Mouse (Mus musculus) midbrain, embryonic 14.5 days (tissue): ENCODE measurements around the gene Hipk2. TPM values are rescaled to one million over a fixed set of nuclear protein-coding genes. Genes with fewer than 3 reads are reported as not detected.

Experiments used
- ATAC-seq: fragments of 200-750 bp; cut with Nextera tagmentation; 2 replicates; pipeline ENCODE4 v1.8.0; 2017; ENCODE audit warnings: moderate number of reproducible peaks, moderate library complexity; ENCODE audit not compliant: low FRiP score, low TSS enrichment
- DNase-seq: peaks from one replicate; pipeline ENCODE4 v3.0.0-alpha.2; 2015
- H3K27ac ChIP-seq: fragments of 300-500 bp; sonication (generic); replicated peaks from 2 replicates; pipeline ENCODE4 v1.5.1; 2014; ENCODE audit warnings: mild to moderate bottlenecking, low read depth, low read length, moderate library complexity
- H3K27me3 ChIP-seq: fragments of 300-500 bp; sonication (generic); 2 replicates; pipeline ENCODE4 v1.6.1; 2014; ENCODE audit warnings: low read length, control low read depth, mixed read lengths; ENCODE audit not compliant: control insufficient read depth, insufficient read depth
- H3K36me3 ChIP-seq: fragments of 300-500 bp; sonication (generic); 2 replicates; pipeline ENCODE4 v1.6.1; 2014; ENCODE audit warnings: low read length, control low read depth; ENCODE audit not compliant: control insufficient read depth, insufficient read depth
- H3K4me1 ChIP-seq: fragments of 300-500 bp; sonication (generic); 2 replicates; pipeline ENCODE4 v1.6.1; 2014; ENCODE audit warnings: mild to moderate bottlenecking, antibody characterized with exemption, low read length, control low read depth; ENCODE audit not compliant: control insufficient read depth, insufficient read depth
- H3K4me2 ChIP-seq: fragments of 300-500 bp; sonication (generic); 2 replicates; pipeline ENCODE4 v1.6.1; 2014; ENCODE audit warnings: mild to moderate bottlenecking, low read length, moderate library complexity
- H3K4me3 ChIP-seq: fragments of 300-500 bp; sonication (generic); replicated peaks from 2 replicates; pipeline ENCODE4 v1.5.1; 2014; ENCODE audit warnings: low read depth, low read length
- H3K9ac ChIP-seq: fragments of 300-500 bp; sonication (generic); replicated peaks from 2 replicates; pipeline ENCODE4 v1.6.1; 2014; ENCODE audit warnings: mild to moderate bottlenecking, low read length, moderate library complexity
- H3K9me3 ChIP-seq: fragments of 300-500 bp; sonication (generic); 2 replicates; pipeline ENCODE4 v1.6.1; 2016; ENCODE audit warnings: low read length, control low read depth, mixed read lengths; ENCODE audit not compliant: control insufficient read depth
- WGBS: fragments of 180-500 bp; shearing (Covaris S2); extraction: QIAGEN DNeasy Blood & Tissue Kit; methylation state at CpG from one replicate; pipeline ENCODE4 v1.1.7; 2014; 5-methylcytosine and 5-hydroxymethylcytosine counted together
- polyA plus RNA-seq: library from polyadenylated mRNA; unstranded; fragments of >200 nt; fragmentation: Nextera tagmentation; extraction: Ambion mirVana; gene quantifications from 2 replicates; pipeline ENCODE4 v1.2.1, GENCODE M21; 2014

Gene Hipk2
- polyA plus RNA-seq, 1 experiment from 2014 or later = 41.3 TPM

GRCm38 (mm10) chr6:38851740-38852139 lies 24.2 kb downstream of the Hipk2 start:
- 81% methylated on average over 2 of the region's 2 CpGs for WGBS
- peaks cover 48% of the 10 kb centered on the region for H3K4me1 ChIP-seq
- H3K27ac ChIP-seq = no peak overlapping the region
- H3K9me3 ChIP-seq = no peaks in the 10 kb centered on the region
- DNase-seq (no peak), ATAC-seq (no peak)
- no peaks in the 10 kb centered on the region for H3K36me3 ChIP-seq
- no peak overlapping the region for H3K4me2 ChIP-seq
- no peaks in the 10 kb centered on the region for H3K27me3 ChIP-seq
- no peak overlapping the region for H3K9ac ChIP-seq
- H3K4me3 ChIP-seq = no peak overlapping the region

DNA sequence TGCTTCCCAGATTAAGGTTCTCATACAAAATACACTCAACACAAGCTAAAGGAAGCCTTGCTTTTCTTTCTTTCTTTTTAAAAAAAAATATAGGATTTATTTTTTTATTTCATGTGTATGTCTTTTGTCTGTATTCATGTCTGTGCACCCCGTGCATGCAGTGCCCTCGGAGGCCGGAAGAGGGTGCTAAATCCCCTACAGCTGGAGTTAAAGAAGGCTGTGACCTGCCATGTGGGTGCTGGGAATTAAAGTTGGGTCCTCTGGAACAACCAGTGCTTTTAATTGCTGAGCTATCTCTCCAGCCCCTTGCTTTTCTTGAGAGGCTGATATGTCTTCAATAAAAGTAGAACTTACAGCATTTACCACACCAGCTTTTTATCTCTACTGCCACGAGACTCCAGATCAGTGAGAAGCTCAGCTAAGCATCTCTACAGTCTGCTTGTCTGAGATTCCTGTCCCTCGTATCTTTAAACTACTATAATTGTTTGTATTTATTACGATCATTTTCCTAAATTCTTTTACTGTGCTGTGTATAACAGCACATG lies 25.2 kb downstream of the Hipk2 start:
- no peaks in the 10 kb centered on the region for H3K9me3 ChIP-seq
- peaks cover 58% of the 10 kb centered on the region for H3K4me1 ChIP-seq
- H3K27me3 ChIP-seq = no peaks in the 10 kb centered on the region
- H3K36me3 ChIP-seq = no peaks in the 10 kb centered on the region
- ATAC-seq (no peak), DNase-seq (no peak)
- no peak overlapping the region for H3K4me3 ChIP-seq
- 95% methylated on average over 6 of the region's 6 CpGs for WGBS
- no peak overlapping the region for H3K4me2 ChIP-seq
- no peak overlapping the region for H3K9ac ChIP-seq
- H3K27ac ChIP-seq = no peak overlapping the region

DNA sequence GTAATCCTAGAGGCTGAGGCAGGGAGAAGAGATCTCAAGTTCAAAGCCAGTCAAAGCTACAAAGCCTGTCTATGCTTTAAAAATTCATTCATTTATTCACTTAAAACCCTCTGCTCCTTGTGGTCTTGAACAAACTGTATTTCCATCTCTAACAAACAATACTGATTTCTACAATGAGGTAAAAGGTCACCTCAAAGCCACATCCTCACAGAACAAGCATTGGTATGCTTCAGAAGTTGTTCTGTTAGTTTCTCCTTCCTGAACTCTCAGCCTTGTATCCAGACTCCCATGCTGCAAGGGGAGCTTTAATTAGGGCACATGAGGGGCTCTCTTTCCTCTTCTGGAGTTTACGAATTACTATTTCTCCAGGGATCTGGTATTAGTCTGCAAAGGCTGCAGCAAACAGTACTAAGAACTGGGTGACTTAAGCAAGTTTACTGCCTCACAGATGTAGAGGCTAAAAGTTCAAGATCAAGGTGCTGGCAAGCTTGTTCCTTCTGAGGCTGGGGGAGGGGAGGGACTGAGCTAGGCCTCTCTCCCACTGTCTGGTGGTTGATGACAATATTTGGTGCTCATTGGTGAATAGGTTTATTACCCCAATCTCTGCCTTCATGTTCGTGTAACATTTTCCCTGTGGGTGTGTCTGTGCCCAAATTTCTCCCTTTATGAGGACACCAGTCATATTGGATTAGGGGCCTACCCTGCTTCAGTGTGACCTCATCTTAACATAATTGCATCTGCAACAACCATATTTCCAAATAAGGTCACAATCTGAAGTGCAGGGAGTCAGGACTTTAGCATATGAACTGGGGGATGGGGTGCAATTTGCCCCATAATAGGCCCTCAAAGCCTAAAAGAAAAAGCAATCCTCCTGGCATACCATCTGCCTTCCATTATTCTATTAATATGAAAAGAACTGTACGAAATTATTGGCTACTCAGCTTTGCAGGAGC lies 27.7 kb downstream of the Hipk2 start:
- Histone ChIP-seq H3K27ac (peak overlapping the region; percentile 45), H3K4me1 (peaks cover 46% of the 10 kb centered on the region), H3K4me2 (no peak overlapping the region), H3K27me3 (no peaks in the 10 kb centered on the region), H3K9me3 (no peaks in the 10 kb centered on the region), H3K36me3 (no peaks in the 10 kb centered on the region), H3K4me3 (no peak overlapping the region), H3K9ac (no peak overlapping the region)
- ATAC-seq (no peak; the same call in 1 of the 2 replicates), DNase-seq (peak; percentile 23)
- WGBS = 43% methylated on average over 3 of the region's 3 CpGs

DNA sequence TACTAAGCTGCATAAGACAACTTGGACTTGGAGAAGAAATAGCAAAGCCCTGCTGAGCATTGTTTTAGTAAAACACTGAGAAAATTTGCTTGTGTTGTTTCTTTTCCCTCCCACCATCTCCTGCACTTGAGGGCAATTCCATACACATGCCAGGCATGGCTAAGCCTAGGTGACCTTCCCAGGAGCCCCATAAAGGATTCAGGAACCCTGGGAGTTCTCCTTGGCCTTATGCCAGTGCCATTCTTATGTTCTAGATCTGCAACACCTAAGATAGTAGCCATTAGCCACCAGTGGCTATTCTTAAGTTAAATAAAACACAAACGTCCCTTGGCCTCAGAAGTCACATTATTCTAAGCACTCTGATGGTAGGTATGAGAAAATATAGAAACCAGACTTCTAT lies 28.5 kb downstream of the Hipk2 start:
- Histone ChIP-seq H3K27me3 (no peaks in the 10 kb centered on the region), H3K36me3 (no peaks in the 10 kb centered on the region), H3K9ac (no peak overlapping the region), H3K4me2 (no peak overlapping the region), H3K4me1 (peaks cover 46% of the 10 kb centered on the region), H3K27ac (no peak overlapping the region), H3K9me3 (no peaks in the 10 kb centered on the region), H3K4me3 (no peak overlapping the region)
- ATAC-seq = no peak
- DNase-seq = no peak
- 82% methylated on average over 1 of the region's 1 CpGs for WGBS

DNA sequence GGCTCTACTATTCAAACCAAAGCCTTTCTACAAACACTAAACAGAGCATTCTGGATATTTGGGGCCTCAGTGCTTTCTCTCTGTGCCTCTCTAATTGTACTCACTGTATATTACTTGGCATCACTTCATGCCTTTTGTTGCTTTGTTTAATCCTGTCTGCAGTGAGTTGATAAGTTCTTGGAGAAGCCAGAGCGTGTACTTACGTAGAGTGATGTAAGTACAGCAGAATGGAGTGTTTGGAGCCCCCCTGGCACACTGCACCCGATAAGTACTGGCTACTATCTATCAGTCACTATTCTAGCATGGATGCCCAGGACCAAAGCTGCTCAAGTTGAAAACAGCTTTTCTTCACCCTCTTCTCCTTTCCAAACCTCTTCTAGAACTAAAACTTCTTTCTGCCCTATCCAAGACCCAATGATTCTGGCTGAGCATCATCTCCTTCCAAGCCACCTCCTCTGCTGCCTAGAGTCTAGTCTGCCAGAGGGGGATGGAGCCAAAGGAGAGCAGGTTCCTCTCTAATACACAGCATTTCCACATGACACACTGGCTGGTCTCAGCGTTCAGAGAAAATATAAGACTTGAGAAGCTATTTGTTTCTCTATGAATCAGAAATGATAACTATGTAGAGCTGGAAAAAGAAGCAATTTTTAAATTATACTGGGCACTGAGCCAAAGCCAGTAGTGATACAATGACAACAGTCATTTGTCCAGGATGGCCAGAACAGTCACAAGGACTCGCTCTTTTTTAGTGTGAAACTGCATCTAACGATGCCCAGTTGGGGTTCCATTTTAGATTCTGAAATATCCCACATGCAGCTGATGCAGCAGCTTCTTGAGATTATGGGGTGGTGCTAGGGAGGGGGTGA lies 29.4 kb downstream of the Hipk2 start:
- Histone ChIP-seq H3K27ac (peak overlapping the region; percentile 0; the same call in 1 of the 2 replicates), H3K9me3 (no peaks in the 10 kb centered on the region), H3K36me3 (no peaks in the 10 kb centered on the region), H3K9ac (no peak overlapping the region), H3K4me1 (peaks cover 46% of the 10 kb centered on the region), H3K27me3 (no peaks in the 10 kb centered on the region), H3K4me3 (no peak overlapping the region), H3K4me2 (no peak overlapping the region)
- 71% methylated on average over 6 of the region's 6 CpGs for WGBS
- ATAC-seq (no peak), DNase-seq (no peak)

DNA sequence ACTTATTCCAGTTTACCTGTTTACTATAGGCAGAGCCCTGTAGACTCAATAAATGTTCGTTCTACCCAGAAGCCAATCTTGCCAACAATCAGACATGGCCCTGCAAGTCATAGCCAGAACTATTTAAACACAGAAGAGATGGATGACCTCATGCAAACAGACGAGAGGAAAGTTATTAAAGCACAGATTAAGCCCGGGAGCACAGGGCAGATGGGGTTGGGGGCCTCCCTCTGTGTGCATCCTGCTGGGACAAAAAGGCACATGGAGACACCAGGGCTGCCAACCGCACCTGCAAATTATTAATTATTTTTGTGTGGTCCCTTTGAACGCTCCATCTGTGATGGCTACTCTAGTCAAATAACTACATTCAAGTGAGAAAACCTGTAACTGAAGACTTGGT lies 30.1 kb downstream of the Hipk2 start:
- no peak overlapping the region; the same call in 1 of the 2 replicates for H3K27ac ChIP-seq
- no peaks in the 10 kb centered on the region for H3K9me3 ChIP-seq
- H3K4me1 ChIP-seq = peaks cover 48% of the 10 kb centered on the region
- H3K9ac ChIP-seq = no peak overlapping the region
- H3K27me3 ChIP-seq = no peaks in the 10 kb centered on the region
- no peaks in the 10 kb centered on the region for H3K36me3 ChIP-seq
- ATAC-seq = no peak
- no peak overlapping the region for H3K4me3 ChIP-seq
- DNase-seq = no peak
- 60% methylated on average over 5 of the region's 5 CpGs for WGBS
- H3K4me2 ChIP-seq = no peak overlapping the region

DNA sequence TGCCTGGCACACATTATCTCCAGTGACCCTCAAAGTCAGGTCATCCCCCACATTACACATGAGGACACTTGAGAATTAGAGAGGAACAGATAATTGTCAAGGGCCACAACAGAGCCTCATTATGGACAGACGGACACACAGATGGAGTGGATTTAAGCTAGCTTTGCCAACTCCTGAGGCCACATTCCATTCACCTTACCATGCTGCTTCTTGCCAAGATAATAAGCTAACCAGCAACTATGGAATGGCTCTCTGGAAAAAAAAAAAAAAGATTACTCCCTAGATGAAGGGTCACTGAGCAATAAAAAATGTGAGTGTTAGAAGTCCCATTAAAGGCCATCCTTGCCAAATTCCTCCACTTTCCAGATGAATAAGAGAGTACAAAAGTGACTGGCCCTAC lies 30.8 kb downstream of the Hipk2 start:
- peaks cover 53% of the 10 kb centered on the region for H3K4me1 ChIP-seq
- WGBS = 76% methylated on average over 1 of the region's 1 CpGs
- H3K4me3 ChIP-seq = no peak overlapping the region
- DNase-seq = no peak
- H3K27ac ChIP-seq = no peak overlapping the region
- H3K36me3 ChIP-seq = no peaks in the 10 kb centered on the region
- no peaks in the 10 kb centered on the region for H3K9me3 ChIP-seq
- ATAC-seq = no peak
- H3K4me2 ChIP-seq = no peak overlapping the region
- H3K27me3 ChIP-seq = no peaks in the 10 kb centered on the region
- no peak overlapping the region for H3K9ac ChIP-seq

DNA sequence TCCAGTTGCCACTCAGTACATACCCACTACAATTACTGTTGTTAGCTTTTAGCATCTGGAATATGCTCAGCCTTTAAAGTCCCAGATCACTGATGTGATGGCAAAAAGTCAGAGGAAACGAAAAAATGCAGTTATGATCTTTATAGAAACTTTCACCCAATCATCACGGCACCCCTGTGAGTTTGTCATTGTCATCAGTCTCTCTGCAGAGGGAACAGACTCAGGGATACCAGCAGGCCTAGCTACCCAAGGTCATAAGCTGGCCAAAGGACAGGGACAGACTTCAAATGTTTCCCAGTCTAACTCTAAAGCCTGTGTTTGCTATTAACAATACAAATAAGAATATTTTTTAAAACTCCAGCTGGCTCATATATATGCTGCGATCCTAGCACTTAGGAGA lies 34.4 kb downstream of the Hipk2 start:
- DNase-seq (no peak), ATAC-seq (no peak)
- no peaks in the 10 kb centered on the region for H3K9me3 ChIP-seq
- H3K4me2 ChIP-seq = no peak overlapping the region
- H3K36me3 ChIP-seq = no peaks in the 10 kb centered on the region
- WGBS = 88% methylated on average over 3 of the region's 3 CpGs
- no peak overlapping the region for H3K4me3 ChIP-seq
- H3K27me3 ChIP-seq = no peaks in the 10 kb centered on the region
- H3K27ac ChIP-seq = no peak overlapping the region
- no peak overlapping the region for H3K9ac ChIP-seq
- peaks cover 22% of the 10 kb centered on the region for H3K4me1 ChIP-seq
